Mouse (Mus musculus): ENCODE measurements around the gene N6amt1. TPM values are rescaled to one million over a fixed set of nuclear protein-coding genes. Genes with fewer than 3 reads are reported as not detected.

N6amt1 gene
- 5.9 TPM in 2 replicates for polyA plus RNA-seq (2012; rRNA removed)

GRCm38 (mm10) chr16:87354075-87354583 is at the start of gene N6amt1:
TSS of gene N6amt1 (plus strand) at chr16:87354185.

Other genes starting within 250 kb of the N6amt1 start
- 4.0 and 4.2 TPM in 2 replicates for gene Ltn1, start 78.4 kb downstream of the N6amt1 start, polyA plus RNA-seq (2012; rRNA removed)
- gene Rwdd2b, start 86.4 kb downstream of the N6amt1 start, polyA plus RNA-seq (2012; rRNA removed), result 2.6 and 3.0 TPM in 2 replicates
- 20.0 and 20.1 TPM in 2 replicates for gene Usp16, start 100.5 kb downstream of the N6amt1 start, polyA plus RNA-seq (2012; rRNA removed)
- 84.0 and 84.7 TPM in 2 replicates for gene Cct8, start 141.7 kb downstream of the N6amt1 start, polyA plus RNA-seq (2012; rRNA removed)
- 0.32 and 0.38 TPM in 2 replicates for gene Map3k7cl, start 199.1 kb downstream of the N6amt1 start, polyA plus RNA-seq (2012; rRNA removed)